Mouse (Mus musculus): ENCODE data around the gene Baiap3.
A peak's percentile ranks its signal among the peaks of the same experiment; 100 is the strongest.

Baiap3 gene

DNA sequence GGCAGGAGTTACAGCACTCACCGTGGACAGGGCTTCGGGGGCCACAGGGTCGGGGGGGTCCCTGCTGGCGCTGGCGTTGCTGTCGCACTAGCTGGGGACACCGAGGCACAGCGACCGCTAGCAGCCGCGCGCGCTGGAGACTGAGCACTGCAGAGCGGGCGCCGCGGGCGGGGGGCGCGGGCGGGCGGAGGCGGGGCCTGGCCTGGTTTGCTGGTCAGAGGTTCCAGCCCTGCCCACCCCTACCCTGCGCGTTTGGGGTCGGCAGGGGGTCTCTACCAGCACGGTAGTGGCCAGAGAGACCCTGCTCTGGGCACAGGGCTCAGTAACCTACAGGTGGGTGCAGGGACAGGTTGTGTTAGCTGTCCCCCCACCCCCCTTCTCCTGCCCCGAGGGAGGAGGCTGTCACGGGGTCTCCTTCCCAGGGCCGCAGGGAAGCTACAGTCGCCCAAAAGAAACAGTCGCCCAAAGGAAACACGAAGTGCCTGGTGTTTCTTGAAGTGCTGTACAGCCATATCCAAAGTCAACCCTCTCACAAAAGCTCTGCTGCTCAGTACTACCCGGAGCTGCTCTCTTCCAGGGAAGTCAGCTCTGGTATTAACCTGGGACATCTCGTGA lies at the start of gene Baiap3:
TSS of gene Baiap3 (minus strand) at position 225 of the 615 bp plus-strand sequence.
- no peak for DNase-seq

DNA sequence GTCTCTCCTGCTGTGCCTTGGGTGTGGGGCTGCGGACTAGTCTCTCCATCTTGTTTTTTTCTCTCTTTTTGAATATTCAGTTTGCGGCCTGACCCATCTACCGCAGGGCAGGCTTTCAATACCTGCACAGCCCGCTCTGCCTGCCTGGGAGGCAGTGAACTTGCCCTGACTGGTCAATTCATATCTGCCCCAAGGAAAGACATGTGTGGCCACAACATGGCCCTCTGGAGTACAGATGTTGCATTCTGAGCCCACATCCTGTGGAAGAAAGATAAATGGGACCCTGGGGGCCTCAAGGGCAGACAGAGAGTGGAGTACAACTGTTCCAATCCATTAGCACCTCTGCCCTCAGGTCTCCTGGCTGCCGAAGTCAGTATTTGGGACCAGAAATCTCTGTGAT lies 41.9 kb upstream of the Baiap3 start, which contains the start of gene Prss34:
TSS of gene Prss34 (plus strand) at position 301 of the 400 bp plus-strand sequence.
- DNase-seq: no peak

DNA sequence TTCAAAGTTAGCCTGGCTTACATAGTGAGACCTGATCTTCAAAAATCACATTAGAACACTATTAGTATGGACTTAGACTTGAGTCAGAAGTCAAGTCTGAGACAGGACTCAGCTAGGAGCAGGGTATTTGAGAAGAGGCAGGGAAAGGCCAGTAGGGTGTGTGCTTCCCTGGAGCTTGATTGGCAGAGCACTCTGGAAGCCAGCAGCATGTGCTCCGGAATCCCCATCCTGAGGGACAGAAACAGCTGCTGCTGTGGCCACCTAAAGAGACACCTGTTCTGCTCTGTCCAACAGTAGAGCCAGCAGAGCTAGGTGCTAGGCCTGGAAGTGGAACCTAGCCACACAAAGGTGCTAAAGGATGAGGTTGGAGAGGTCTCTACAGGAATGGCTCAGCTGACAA lies 37.9 kb upstream of the Baiap3 start:
- DNase-seq: no peak

DNA sequence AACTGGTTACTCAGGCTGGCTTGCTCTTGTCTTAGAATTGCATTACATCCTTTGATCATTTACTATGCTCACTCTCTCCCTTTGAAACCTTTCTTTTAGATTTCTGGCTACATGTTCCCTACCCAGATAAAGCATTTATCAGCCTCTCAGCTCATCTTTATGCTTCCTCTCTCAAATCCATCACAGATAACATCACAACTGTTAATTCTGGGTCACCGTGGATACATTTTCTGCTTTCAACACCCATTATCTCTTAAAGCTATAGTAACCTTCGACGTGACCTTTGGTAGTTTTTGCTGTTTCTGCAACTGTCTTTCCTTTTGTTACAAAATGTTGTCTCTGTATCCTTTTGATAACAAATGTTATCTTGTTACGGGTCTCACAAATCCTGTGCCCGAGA lies 37.3 kb upstream of the Baiap3 start:
- DNase-seq: no peak

DNA sequence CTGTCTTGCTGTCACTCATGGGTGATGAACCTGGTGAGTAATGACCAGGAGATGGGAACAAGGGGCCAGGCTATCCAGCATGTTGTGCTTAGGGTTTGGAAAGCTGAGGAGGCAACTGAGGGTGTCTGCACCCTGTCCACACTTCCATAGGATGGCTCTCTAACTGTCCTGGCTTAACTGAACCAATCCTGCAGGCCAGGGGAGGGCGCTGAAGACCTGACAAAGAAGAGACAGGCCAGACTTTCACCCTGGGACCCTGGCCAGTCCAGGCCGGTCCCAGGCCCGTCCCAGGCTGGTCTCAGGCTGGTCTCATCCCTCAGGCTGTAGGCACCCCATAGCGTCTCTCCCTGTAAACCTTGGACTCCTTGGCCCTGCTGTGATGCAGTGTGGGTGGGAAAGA lies 34.2 kb upstream of the Baiap3 start:
- DNase-seq: no peak

DNA sequence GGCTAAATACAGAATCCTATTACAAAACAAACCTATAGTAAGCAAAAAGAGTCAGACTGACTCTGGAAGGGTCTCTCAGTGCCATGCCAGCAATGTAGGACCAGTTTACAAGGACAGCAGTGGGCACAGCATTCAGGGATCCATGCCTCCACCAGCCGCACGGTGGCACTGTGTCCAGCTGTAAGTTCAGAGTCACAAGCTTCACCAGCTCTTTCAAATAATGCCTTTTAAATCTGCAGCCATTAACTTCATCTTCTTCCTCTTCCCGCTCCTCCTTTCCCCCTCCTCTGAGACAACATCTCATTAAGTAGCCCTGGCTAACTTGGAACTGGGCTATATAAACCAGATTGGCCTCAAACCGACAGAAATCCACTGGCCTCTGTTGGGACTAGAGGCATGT lies 32.7 kb upstream of the Baiap3 start:
- peak; percentile 52 for DNase-seq

DNA sequence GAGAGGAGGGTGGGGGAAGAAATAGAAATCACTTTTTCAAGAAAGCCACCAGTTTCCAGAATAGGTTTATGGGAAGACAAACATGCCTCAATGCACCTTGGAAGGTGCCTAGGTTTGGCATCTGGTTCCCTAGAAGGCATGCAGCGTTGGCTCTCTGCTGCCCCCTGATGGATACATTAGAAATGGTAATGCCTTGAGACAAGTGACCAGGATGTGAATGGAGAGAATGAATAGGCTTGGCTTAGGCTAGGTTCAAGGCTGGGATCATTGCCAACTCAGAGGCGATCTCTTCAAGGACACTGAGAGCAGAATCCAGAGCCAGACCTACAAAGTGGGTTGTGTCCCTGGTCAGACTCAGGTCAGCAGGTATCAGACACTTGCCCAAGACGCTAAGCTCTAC lies 28.9 kb upstream of the Baiap3 start:
- peak; percentile 93 for DNase-seq

DNA sequence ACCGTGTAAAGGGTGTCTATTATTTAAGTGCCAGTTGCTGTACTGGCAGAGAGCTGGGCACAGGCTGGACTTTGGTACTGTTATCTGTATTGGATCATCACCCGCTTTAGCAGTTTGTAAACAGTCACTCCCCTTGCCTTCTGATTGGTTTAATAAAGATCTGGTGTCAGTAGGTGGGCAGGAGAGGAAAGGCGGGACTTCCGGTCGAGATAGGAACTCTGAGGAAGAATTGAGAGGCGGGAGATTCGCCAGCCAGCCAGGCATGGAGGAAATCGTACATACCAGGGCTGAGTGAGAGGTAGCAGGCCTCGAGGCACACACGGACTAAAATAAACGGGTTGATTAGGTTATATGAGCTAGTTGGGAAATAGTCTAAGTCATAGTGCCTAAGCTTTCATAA lies 26.0 kb upstream of the Baiap3 start:
- peak; percentile 90 for DNase-seq

DNA sequence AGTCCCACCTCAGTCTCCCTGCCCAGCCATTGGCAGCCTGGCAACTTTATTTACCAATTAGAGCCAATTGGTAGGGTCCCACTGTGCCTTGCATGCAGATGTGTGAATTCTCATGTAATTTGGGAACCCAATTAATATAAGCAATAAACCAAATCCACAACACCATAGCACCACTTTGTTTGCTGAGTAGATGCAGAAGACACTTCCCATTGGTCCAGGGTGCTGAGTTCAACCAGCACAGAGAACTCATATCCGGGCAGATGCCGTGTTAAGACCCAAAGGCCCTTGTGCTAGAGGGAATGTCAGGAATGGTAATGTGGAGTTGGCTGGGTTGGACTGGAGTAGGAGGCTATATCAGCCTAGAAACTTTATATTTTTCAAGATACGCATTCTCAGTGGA lies 19.7 kb upstream of the Baiap3 start:
- DNase-seq: no peak

DNA sequence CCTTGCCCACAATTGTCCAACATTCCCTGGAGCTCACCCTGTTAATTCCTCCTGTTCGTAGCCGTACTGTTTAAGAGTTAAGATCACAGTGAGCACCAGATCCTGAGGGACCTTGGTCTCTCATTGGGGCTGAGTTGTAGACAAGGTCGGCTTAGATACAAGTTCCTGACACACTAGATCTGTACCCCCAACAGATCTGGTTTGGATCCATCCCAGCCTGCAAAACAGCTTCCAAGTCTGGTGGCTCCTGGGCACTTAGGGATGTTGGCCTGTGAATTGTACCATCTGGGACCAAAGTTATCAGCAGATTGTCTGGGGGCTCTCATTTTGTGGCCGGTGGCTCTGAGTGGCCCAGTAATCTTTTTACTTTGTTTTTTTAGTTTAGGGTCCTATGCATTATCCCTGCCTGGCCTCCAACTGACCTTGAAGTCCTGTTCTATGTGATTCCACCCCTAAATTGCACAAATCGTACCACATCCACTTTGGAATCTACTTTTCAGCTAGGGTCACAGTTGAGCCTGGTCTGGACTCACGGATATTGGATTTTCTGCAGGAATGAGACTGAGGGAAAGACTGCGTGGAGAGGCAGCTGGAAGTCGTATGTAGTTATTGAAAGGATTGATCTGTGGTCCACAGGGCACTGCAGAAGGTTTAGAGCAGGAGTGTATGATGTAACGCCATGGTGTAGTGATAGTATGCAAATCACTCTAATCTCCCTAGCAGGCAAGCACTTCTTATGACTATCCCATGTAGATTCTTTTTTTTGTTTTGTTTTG lies 18.6 kb upstream of the Baiap3 start, which contains the start of gene Ube2i:
TSS of gene Ube2i (minus strand) at position 52 of the 776 bp plus-strand sequence.
- DNase-seq: no peak

DNA sequence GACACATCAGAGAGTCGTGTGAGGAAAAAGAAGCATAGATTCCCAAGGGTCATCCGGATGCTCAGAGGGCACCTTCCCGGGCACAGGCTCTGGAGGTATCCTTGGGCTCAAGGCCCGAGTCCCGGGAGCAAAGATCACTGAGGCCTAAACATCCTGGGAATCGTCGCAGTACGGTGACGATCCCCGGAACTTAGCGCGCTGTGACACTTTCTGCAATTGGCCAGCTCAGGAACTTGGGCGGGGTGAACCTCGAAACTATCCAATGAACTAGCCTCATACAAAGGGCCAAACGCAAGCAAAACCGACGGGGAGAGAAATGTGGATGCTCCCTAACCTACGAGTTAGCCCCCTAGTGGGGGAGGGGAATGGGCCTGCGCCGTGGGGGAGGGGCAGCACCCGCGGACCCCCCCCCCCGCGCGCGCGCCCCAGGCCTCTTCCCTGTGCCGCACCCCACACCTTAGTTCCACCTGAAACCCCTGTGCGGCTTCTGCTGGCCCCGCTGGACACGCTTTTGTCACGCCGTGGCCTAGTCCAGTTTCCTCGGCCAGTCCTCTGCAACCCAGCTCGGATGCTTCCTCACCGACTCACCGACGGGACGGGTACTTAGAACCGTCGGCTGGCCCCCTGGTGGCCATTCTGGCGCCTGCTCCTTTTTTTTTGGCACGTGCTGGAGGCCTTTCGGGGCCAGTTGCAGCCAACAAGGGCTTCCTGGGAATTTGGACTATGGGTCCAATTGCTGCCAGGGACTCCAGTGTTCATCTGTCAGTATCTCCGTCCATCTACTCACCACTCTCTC lies 17.7 kb upstream of the Baiap3 start:
- peak; percentile 99 for DNase-seq

DNA sequence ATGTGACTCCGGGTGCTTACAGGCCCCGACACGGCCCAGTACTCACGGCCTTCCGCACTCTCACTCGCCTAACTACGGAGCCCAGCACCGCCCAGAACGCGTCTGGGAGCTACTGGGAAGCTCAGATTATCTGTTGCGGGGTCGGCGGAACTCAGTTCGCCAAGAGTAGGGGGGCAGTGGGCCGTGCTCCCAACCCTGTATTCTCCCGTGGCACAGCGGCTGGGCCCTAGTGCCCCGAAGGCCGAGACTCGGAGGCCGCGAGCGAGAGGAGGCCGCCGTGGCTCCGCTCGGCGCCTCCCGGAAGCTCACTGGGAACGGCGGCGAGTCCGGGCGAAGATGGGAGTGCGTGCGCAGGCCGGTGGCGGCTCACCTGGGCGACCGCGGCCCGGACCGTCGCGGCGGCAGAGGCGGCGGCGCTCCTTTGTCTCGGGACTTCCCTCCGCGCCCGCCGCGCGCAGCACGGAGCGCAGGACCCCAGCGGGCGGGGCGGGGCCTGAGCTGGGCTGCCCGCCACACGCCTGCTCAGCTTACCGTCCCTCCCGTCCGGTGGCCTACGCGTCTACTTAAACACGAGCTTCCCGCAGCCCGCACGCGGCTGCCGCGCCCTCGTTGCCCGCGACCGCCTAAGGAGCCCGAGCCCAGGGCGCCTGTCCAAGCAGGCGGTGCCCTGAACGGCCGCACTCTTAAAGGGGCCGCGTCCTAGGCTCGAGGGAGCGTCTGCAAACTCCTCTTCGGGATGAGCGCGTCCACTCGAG lies 17.0 kb upstream of the Baiap3 start:
- peak; percentile 58 for DNase-seq

DNA sequence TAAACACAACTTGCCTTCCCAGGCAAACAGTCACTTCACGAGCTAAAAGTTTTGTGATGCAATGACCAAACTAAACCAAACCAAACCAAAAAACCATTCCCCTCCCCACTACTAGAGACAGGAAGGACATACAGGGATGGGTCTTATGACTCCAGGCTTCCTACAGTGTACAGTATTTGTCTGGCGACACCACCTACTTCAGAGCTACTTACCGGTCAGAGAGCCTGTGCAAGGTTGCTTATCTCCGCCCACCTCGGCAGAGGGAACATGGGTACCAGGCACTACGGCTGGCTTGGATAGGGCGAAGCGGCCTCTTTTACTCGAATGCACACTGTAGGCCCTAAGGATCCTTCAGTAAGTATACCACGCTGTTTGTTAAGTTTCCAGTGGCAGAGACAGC lies 16.2 kb upstream of the Baiap3 start:
- DNase-seq: peak; percentile 42

DNA sequence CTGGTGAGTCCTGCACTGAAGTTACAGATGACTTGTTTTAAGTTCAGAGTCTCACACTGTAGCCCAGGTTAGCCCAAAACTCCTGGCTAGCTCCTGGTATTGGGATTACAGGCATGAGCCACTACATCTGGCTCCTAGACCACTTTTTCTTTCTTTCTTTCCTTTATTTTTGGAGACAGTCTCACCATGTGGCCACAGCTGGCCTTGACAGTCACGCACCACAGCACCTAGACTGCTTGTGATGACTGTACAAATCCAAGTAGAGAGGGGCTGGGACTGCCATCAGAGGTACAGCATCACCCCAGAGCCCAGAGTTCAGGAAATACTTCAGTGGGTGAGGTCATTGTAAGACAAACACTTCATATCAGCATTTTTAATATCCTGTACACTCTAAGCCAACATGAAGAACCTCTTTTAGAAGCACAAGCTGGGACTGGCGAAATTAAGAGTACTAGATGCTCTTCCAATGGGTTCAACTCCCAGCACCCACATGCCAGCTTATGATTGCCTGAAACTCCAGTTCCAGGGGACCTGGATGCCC lies 14.7 kb upstream of the Baiap3 start:
- no peak for DNase-seq

DNA sequence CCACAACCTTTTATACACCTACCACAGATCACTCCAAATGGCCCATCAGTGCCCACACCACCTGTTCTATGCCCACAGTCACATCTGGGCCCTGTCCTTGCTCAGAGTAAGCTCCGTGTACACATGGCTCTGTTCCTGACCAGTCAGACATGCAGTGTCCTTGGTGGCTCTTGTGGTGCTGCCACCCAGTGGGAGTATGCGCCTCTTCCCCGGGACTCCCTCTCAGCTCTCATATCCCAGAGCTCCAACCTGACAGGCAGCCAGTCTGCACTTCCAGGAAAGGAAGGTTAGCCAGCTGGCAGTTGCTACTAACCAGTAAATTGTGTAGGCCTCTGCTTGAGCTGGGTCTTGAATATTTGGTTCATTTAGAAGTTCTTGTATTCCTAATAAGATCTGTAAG lies 8.3 kb upstream of the Baiap3 start:
- peak; percentile 42 for DNase-seq

DNA sequence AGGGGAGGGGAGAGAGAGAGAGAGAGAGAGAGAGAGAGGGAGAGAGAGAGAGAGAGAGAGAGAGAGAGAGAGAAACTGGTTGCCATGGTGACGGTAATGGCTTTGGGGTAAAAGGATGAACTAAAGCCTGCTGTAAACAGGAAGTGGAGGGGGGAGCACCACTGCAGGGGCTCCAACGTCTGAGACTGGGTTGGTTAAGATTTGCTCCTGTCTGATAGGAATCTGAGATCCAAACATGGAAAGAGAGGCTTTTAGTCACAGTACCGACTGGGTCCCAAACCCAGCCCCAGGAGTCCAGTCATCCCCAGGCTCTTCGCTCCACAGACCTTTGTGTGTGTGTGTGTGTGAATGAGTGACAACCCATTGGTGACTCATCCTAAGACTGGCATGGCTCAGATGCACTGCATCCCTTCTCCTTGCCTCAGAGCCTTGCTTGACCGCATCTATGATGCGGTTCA lies 1.7 kb upstream of the Baiap3 start:
- DNase-seq: no peak

DNA sequence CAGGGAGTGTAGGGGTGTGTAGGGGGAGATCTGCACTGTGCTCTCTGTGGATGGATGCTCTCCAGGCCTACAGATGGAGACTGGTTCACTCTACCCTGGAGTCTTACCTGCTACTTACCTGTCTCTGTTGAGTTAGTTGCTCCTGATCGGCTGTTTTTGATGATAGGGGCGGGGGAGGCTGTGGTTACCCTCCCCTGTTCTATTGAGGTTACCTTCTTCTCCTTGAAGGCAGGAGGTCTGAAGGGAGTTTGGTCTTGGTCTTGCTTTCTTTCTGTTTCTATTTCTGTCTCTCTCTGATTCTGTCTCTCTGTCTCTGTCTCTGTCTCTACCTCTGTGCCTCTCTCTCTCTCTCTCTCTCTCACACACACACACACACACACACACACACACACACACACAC lies 1.1 kb downstream of the Baiap3 start:
- DNase-seq: no peak

DNA sequence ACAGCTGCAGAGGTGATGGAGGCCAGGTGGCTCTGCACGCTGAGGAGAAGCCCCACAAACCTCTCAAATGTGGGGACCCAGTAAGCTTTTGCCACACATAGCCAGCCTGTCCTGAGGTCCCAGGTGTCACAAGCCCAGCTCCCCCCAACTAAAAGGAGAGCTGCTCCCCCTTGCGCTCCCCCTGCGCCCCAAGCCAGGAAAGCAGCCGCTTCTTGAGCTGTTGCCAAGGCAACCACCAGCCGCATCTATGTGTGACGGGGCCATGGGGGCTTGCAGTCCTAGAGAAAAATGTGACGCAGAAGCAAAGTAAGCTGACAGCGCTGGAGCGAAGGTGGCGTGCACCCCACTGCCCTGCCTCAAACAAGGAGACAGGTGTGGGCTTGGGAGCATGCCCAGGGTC lies 2.4 kb downstream of the Baiap3 start:
- no peak for DNase-seq

DNA sequence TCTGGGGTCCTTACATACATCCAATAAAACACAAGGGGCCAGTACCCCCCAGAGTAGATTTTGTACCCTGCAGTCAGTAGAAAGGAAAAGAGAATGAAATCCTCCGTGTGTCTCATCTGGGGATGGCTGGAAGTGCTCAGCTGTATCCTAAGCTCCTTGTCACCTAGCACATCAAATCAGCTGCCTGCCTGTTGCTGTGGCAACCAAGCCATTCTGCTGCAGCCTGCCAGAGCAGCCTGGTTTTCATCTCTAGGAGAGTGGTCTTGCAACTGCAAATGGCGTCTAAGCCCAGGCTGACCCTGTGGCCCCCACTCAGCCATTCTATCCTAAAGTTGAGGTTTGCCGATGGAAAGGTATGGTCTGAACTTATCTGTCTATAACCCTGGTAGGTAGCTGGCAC lies 3.5 kb downstream of the Baiap3 start:
- DNase-seq: no peak

DNA sequence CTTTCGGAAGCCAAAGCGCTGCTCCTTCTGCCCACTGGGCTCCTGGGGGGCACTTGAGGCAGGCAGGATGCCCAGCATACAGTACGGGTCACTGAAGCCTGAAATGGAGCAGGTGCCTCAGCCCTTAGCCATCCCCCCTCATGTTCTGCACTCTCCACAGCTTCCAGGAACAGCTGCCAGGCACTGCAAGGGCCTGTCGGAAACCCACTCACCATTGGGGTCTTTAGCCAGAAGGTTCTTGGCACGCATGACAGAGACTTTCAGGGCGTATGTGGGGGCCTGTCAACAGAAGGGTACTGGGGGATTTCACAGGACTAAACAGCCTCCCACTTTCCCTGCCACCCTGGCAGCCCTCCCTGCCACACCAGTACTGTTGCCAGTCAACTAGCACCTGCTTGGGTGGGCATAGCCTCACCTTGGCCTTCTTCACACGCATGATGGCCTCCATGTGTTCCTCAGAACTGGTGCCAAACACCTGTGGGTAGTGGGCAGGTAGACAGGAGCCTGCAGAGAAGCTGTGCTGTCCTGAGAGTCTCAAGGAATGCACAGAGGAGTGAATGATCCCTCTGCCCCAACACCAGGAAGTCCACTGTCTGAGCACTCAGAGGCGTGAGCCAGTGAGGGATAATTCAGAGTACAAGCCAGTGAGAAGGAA lies 5.9 kb downstream of the Baiap3 start:
- no peak for DNase-seq

DNA sequence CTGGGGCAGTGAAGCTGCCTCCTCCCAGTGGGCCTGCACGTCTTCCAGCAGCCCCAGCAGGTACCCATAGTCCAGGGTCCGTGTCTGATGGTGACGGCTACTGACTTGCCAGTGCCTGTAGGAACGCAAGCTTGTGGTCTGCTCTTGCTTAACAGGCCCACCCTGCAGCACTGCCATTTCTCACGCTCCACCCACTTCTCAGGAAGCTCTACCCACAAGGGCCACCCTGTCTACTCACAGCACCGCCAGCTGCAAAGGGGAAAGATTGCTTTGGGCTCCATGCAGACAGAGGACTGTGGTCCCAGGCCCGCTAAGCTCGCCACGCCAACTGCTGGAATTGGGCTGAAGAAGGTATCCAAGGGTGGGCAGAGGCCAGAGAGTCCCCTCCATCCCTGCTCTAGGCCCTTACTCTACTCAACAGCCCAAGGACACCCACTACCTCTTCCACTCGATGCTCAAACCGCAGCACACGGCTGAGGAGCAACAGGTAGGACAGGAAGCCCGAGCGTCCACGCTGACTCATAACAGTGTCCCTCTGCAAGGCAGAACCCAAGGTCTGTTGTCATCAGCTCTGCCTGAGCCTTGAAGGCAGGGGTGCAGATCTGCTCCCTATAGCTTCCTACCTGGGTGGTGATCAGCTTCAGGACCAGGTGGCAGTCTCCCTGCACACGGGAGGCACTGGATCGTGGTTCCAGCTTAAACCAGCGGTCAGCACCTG lies 8.0 kb downstream of the Baiap3 start:
- DNase-seq: no peak

Data from kidney, adult 9 months (tissue).